Mouse (Mus musculus): ENCODE measurements around the gene Slc12a9.

Slc12a9 gene

DNA sequence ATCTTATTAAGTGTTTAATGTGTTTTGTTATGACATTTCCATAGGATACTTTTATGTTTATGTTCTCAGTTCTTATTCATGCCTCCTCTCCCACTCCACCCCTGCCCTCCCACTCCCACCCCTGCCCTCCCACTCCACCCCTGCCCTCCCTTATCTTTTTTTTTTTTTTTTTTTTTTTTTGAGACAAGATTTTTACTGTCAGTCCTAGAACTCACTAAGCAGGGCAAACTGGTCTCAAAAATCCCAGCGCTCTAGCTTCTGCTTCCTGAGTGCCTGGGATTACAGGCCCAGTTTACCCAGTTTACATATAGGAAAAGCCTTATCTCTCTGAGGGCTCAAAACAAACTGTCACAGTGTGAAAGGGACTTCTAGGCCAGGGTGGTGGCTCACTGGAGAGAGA is 13.0 kb upstream of the Slc12a9 start:
- DNase-seq (ENCODE audit: low spot score): no peak

- DNase-seq (ENCODE audit: low spot score): no peak
These were observed 12.4 kb upstream of the Slc12a9 start for GRCm38 (mm10) chr5:137345821-137346220.

DNA sequence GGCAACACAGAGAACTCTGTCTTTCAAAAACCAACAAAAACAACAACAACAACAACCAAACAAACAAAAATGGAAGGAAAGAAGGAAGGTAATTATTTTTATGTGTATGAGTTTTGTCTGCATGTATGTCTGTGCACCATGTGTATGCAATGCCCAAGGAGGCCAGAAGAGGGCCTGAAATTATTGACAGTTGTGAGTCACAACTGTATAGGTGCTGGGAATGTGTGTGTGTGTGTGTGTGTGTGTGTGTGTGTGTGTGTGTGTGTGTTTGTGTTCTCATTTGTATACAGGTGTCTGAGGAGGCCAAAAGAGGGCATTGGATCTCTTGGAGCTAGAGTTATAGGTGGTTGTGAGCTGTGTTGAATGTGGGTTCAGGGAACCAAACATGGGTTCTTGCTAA is 10.5 kb upstream of the Slc12a9 start:
- DNase-seq (ENCODE audit: low spot score): no peak

DNA sequence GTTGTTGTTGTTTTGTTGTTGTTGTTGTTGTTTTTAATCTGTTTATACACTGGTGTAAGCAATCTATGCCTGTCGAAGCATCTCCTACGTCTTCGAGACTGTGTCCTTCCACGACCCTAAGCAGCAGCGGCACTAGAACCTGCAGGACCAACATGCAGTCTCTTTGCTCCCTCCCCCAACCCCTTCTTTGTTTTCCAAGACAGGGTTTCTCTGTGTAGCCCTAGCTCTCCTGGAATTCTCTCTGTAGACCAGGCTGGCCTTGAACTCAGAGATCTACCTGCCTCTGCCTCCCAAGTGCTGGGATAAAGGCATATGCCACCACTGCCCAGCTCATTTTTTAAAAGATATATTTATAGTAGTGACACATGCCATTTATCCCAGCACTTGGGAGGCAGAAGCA is 10.0 kb upstream of the Slc12a9 start:
- DNase-seq (ENCODE audit: low spot score): no peak

GRCm38 (mm10) chr5:137342407-137343012 is 9.1 kb upstream of the Slc12a9 start:
- DNase-seq (ENCODE audit: low spot score): no peak

DNA sequence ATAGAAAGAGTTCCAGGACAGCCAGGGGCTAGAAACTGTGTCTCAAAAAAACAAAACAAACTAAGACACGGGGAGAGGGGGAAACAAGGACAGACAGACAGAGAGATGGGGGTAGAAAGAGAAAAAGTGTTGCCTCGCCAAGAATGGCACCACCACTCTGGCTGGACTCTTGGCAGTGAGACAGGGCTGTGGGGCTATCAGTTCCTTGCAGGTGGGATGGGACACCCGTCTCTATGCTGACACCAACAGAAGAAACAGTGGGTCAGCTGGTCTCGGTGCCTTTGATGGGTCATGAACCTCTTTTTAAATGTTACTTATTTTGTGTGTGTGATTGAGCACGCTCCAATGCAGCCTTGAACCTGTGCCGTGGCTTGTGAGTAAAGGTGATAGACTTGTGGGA is 6.8 kb upstream of the Slc12a9 start:
- no peak for DNase-seq (ENCODE audit: low spot score)

- DNase-seq (ENCODE audit: low spot score): no peak
These were observed 6.0 kb upstream of the Slc12a9 start for GRCm38 (mm10) chr5:137339290-137339979.

GRCm38 (mm10) chr5:137338663-137339289 is 5.4 kb upstream of the Slc12a9 start:
- DNase-seq (ENCODE audit: low spot score): peak; percentile 66

DNA sequence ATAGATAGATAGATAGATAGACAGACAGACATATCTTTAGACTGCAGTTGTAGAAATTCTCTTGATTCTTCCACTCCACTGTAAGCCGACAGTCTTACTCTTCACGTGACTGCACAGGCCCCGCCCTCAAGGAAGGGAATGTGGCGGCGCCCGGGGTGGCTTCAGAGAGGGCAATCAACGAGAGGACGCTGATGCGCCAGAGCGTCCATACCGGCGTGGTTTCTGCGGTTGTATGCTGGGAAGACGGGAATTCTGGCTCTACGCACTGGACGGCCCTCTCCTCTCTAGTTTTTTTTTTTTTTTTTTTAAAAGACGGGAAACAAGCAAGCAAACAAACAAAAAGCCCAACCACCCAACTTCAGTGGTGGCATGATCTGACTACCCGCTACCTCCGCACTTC is 4.9 kb upstream of the Slc12a9 start:
- peak; percentile 90 for DNase-seq (ENCODE audit: low spot score)

GRCm38 (mm10) chr5:137337190-137337589 is 3.8 kb upstream of the Slc12a9 start:
- DNase-seq (ENCODE audit: low spot score): no peak

- DNase-seq (ENCODE audit: low spot score): no peak
These were observed 1.7 kb upstream of the Slc12a9 start for GRCm38 (mm10) chr5:137335066-137335465.

- no peak for DNase-seq (ENCODE audit: low spot score)
These were observed 920 bp upstream of the Slc12a9 start for GRCm38 (mm10) chr5:137334317-137334716.

GRCm38 (mm10) chr5:137332857-137333511 is 413 bp downstream of the Slc12a9 start:
- DNase-seq (ENCODE audit: low spot score): no peak

GRCm38 (mm10) chr5:137330910-137331309 is 2.5 kb downstream of the Slc12a9 start:
- DNase-seq (ENCODE audit: low spot score): no peak

GRCm38 (mm10) chr5:137320996-137321395 is 12.4 kb downstream of the Slc12a9 start:
- no peak for DNase-seq (ENCODE audit: low spot score)

DNA sequence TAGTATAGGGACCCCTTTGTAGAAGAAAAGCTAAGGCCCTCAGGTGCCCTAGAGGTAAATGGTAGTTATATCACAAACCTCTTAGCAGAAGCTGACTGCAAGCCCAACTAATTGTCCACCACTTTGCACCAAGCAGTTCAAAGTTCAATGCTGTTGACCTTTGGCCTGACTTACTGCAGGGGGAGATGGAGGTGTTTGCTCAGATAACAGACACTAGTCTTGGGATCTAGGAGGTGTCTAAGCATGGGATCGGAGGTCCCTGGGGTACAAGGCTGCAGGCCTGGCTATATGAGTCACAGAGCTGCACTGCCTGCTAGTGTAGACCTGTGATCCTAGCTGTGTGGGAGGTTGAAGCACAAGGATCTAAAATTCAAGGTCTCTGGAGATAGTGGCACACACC is 14.8 kb downstream of the Slc12a9 start:
- DNase-seq (ENCODE audit: low spot score): no peak

DNA sequence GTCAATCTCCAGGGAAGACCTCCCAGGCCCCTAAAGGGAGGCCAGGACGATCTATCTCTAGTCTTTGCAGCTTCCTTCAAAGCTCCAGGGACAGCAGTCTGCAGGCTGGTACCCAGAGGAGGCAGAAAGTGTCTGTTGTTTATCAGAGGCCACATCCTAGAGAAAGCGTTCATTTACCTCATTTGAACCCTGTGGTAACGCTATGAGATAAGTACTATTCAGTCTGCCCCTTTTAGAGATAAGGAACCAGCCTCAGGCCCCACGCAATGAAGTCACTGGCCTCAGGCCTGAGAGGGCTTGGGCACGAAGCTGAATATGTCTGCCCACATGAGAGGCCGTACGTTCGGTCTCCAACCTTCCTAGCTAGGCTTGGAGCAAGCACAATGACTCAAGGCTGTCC is 16.0 kb downstream of the Slc12a9 start:
- DNase-seq (ENCODE audit: low spot score): no peak

DNA sequence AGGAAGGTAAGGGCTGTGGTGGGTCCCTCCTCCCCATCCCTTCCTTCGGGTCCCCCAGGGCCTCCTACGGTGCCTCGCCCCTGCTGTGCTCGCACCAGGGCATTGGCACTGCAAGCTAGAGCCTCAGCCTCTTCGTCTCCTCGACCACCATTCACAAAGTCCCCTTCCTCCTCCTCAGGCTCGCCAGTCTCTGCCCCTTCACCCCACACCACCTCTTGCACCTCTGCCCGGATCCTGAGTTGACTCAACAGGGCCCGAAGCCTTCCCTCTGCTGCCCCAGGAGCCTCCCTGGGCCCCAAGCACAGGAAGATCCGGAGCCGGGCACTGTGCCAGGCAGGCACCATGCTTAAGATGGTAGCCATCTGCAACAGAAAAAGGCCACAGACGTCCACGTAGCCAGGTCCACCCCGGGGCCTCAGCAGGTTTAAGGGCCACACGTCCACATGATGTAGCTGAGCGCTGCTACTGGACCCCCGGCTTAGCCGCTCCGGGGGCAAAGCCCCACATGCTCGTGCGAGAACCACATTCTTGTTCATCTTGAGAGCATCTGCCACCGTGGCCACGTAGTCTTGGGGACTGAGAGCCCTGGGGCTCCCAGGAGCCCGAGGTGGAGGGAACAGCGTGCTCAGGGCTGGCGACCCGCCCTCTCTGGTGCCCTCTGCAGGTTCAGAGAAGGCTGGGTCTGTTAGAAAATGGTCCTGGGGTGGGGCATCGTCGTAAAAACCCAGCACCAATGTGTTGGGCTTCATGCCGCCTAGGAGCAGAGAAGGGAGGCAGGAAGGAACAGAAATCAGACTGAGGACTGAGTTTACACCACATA is 18.1 kb downstream of the Slc12a9 start:
- no peak for DNase-seq (ENCODE audit: low spot score)

- DNase-seq (ENCODE audit: low spot score): peak; percentile 79
These were observed 19.0 kb downstream of the Slc12a9 start, which contains the start of gene Trip6 for GRCm38 (mm10) chr5:137314193-137315083. Gene Trip6 (minus strand): TSS chr5:137314404.

GRCm38 (mm10) chr5:137313466-137314192 is 19.8 kb downstream of the Slc12a9 start:
- no peak for DNase-seq (ENCODE audit: low spot score)

All from retina, embryonic 14.5 days (tissue).